In genomic region chr7:73715928-73716749, GRCm38 (mm10) we compare ENCODE assay signal across 8 mouse cellular contexts. TPM values are rescaled to one million over a fixed set of nuclear protein-coding genes. Genes with fewer than 3 reads are reported as not detected.
A peak's percentile ranks its signal among the peaks of the same experiment; 100 is the strongest.
DNase-seq lines count a peak whose midpoint lies in the region; ATAC-seq and TF ChIP-seq lines count a peak whose summit lies in the region.

No protein-coding gene starts in this region.

- intact Hi-C loops in left cerebral cortex, postnatal 14 days (cut with DNase I) = no loop called here

- no peaks in the 10 kb centered on the region for H3K27me3 ChIP-seq in intestine, embryonic 14.5 days (replicated peaks; ENCODE audit: control insufficient read depth, insufficient read depth, low read length)
- no peaks in the 10 kb centered on the region for H3K27me3 ChIP-seq in intestine, postnatal 0 days (replicated peaks; ENCODE audit: control insufficient read depth, insufficient read depth, low read length)
- no peaks in the 10 kb centered on the region for H3K27me3 ChIP-seq in midbrain, postnatal 0 days (ENCODE audit: insufficient read depth, low read length)

- H3K4me2 ChIP-seq in intestine, embryonic 14.5 days (ENCODE audit: low read length) = peak overlapping the region; percentile 29; the same call in 1 of the 2 replicates
- no peak overlapping the region for H3K4me2 ChIP-seq in intestine, postnatal 0 days (replicated peaks; ENCODE audit: low read depth)
- H3K4me2 ChIP-seq in midbrain, postnatal 0 days (ENCODE audit: low read depth, low read length, poor library complexity, severe bottlenecking) = no peak overlapping the region

- H3K27ac ChIP-seq in intestine, embryonic 14.5 days (ENCODE audit: low read depth) = peak overlapping the region; percentile 76; the same call in 1 of the 2 replicates
- H3K27ac ChIP-seq in intestine, postnatal 0 days (ENCODE audit: low read depth, low read length) = no peak overlapping the region
- H3K27ac ChIP-seq in midbrain, postnatal 0 days (ENCODE audit: low read depth, low read length) = no peak overlapping the region

- TF ChIP-seq CTCF in intestine, postnatal 0 days (IDR thresholded peaks at IDR 0.05; ENCODE audit: low read depth) = no peak
- TF ChIP-seq CTCF in midbrain, postnatal 0 days (IDR thresholded peaks at IDR 0.05) = no peak

- peaks cover 11% of the 10 kb centered on the region for H3K4me1 ChIP-seq in intestine, embryonic 14.5 days (replicated peaks; ENCODE audit: control insufficient read depth, insufficient read depth, low read length)
- no peaks in the 10 kb centered on the region for H3K4me1 ChIP-seq in intestine, postnatal 0 days (replicated peaks; ENCODE audit: control insufficient read depth, insufficient read depth, low read length)
- no peaks in the 10 kb centered on the region for H3K4me1 ChIP-seq in midbrain, postnatal 0 days (ENCODE audit: insufficient read depth, low read length)

- ATAC-seq in intestine, embryonic 14.5 days (replicated peaks; ENCODE audit: low FRiP score, low TSS enrichment, low read depth) = peak; percentile 40; the same call in 1 of the 2 replicates
- no peak for ATAC-seq in intestine, postnatal 0 days
- peak; percentile 77 for ATAC-seq in midbrain, postnatal 0 days (ENCODE audit: low FRiP score)
- ATAC-seq in activated CD4-positive, CD25-positive, alpha-beta regulatory T cell, adult 4 months = no peak

- H3K4me3 ChIP-seq in intestine, embryonic 14.5 days (ENCODE audit: low read depth, low read length) = no peak overlapping the region
- H3K4me3 ChIP-seq in intestine, postnatal 0 days (ENCODE audit: low read depth, low read length) = no peak overlapping the region
- no peak overlapping the region for H3K4me3 ChIP-seq in midbrain, postnatal 0 days (ENCODE audit: low read depth, low read length)

- H3K9me3 ChIP-seq in intestine, embryonic 14.5 days (ENCODE audit: control insufficient read depth, low read length) = no peaks in the 10 kb centered on the region
- no peaks in the 10 kb centered on the region for H3K9me3 ChIP-seq in intestine, postnatal 0 days (ENCODE audit: control insufficient read depth)
- H3K9me3 ChIP-seq in midbrain, postnatal 0 days (ENCODE audit: low read length) = no peaks in the 10 kb centered on the region

- no peak overlapping the region for H3K9ac ChIP-seq in intestine, embryonic 14.5 days (ENCODE audit: low read length)
- H3K9ac ChIP-seq in intestine, postnatal 0 days (ENCODE audit: low read depth, low read length) = no peak overlapping the region
- no peak overlapping the region for H3K9ac ChIP-seq in midbrain, postnatal 0 days (replicated peaks; ENCODE audit: low read length, poor library complexity, severe bottlenecking)

- peak; percentile 63 for DNase-seq in intestine, embryonic 14.5 days (ENCODE audit: low spot score)
- DNase-seq in embryo, embryonic 9.5 days (ENCODE audit: extremely low spot score) = peak; percentile 57
- peak; percentile 47 for DNase-seq in heart, adult 8-10 months (ENCODE audit: low spot score)
- peak; percentile 31 to 60 for DNase-seq in left cerebral cortex, postnatal 14 days (ENCODE audit: low spot score in 2 of 2)
- DNase-seq in midbrain, postnatal 0 days (ENCODE audit: low spot score) = peak; percentile 91
- no peak for DNase-seq in spleen, postnatal 4 days (ENCODE audit: low spot score in 2 of 2)

- 40% methylated on average over 15 of the region's 15 CpGs for WGBS in intestine, embryonic 14.5 days
- 63% methylated on average over 15 of the region's 15 CpGs for WGBS in intestine, postnatal 0 days
- WGBS in midbrain, postnatal 0 days = 45% methylated on average over 15 of the region's 15 CpGs

- H3K36me3 ChIP-seq in intestine, embryonic 14.5 days (ENCODE audit: control insufficient read depth, insufficient read depth, low read length) = no peaks in the 10 kb centered on the region
- no peaks in the 10 kb centered on the region for H3K36me3 ChIP-seq in intestine, postnatal 0 days (ENCODE audit: control insufficient read depth, insufficient read depth)
- H3K36me3 ChIP-seq in midbrain, postnatal 0 days (ENCODE audit: insufficient read depth, low read length) = no peaks in the 10 kb centered on the region

RNA-seq across cellular contexts. Expression of gene Fam174b, which starts 24.0 kb away (rescaled TPM):
- 27.2 and 30.0 TPM in 2 replicates for polyA plus RNA-seq in intestine, embryonic 14.5 days (2014; fragmentation: Nextera tagmentation; extraction: Ambion mirVana)
- polyA plus RNA-seq in intestine, postnatal 0 days (2015; fragmentation: Nextera tagmentation; extraction: Ambion mirVana) = 11.6 and 13.6 TPM in 2 replicates
- total RNA-seq in heart, adult 8-10 months (2022) = 100 to 1,000 TPM; 200 to 214 (median 203) TPM
- 10 to 100 TPM; 37.3 to 42.5 TPM for total RNA-seq in left cerebral cortex, postnatal 14 days (2021)
- total RNA-seq in midbrain, postnatal 0 days (2014; rRNA removed) = 27.7 and 36.2 TPM in 2 replicates
- polyA plus RNA-seq in midbrain, postnatal 0 days (2015; fragmentation: Nextera tagmentation; extraction: Ambion mirVana) = 27.2 and 28.9 TPM in 2 replicates
- polyA plus RNA-seq in activated CD4-positive, CD25-positive, alpha-beta regulatory T cell, adult 4 months (2017; shearing (Covaris generic)) = 1 to 10 TPM; 1.2 to 2.7 TPM

Comparison
In these comparisons a context has a peak if more than half of its experiments do, and no peak if none do; other contexts are left out.
1. ATAC-seq: peak in intestine, embryonic 14.5 days (single experiment) and midbrain, postnatal 0 days (single experiment); none in intestine, postnatal 0 days (single experiment) and activated CD4-positive, CD25-positive, alpha-beta regulatory T cell, adult 4 months (single experiment).
2. DNase-seq: peak in intestine, embryonic 14.5 days (single experiment), embryo, embryonic 9.5 days (single experiment), heart, adult 8-10 months (single experiment), left cerebral cortex, postnatal 14 days (2 of 2) and midbrain, postnatal 0 days (single experiment); none in spleen, postnatal 4 days (0 of 2).